Mouse (Mus musculus): ENCODE results near the gene Atp2a2. TPM values are rescaled to one million over a fixed set of nuclear protein-coding genes. Genes with fewer than 3 reads are reported as not detected.

Atp2a2 gene
- polyA plus RNA-seq, 2 experiments = 12.8 to 25.9 TPM

- Histone ChIP-seq H3K9ac (replicated peaks) (no peak overlapping the region), H3K9me3 (ENCODE audit: control insufficient read depth, low read length) (no peaks in the 10 kb centered on the region), H3K4me3 (ENCODE audit: insufficient read depth in 1 of 2, low read depth in 2 of 2, low read length in 2 of 2) (no peak overlapping the region), H3K27me3 (ENCODE audit: control insufficient read depth, insufficient read depth, low read length) (no peaks in the 10 kb centered on the region), H3K36me3 (replicated peaks; ENCODE audit: control insufficient read depth, insufficient read depth, low read depth) (peaks cover 51% of the 10 kb centered on the region), H3K4me2 (ENCODE audit: low read depth) (no peak overlapping the region), H3K27ac (no peak overlapping the region), H3K4me1 (replicated peaks; ENCODE audit: control insufficient read depth in 2 of 2, insufficient read depth in 2 of 2, low read length in 1 of 2) (no peaks in the 10 kb centered on the region)
- DNase-seq (ENCODE audit: low read depth in 3 of 3, low spot score in 3 of 3) = no peak
- 78% methylated on average over 10 of the region's 10 CpGs for WGBS (ENCODE audit: insufficient replicate concordance)
- TF ChIP-seq EP300 (IDR thresholded peaks at IDR 0.05; ENCODE audit: low read depth) (no peak), CTCF (IDR thresholded peaks at IDR 0.05; ENCODE audit: low read depth) (no peak)
- no peak for ATAC-seq (ENCODE audit: insufficient read depth)
Observed at GRCm38 (mm10) chr5:122405537-122405936, 96.5 kb downstream of the Atp2a2 start.

Other genes with a start within 250 kb of the Atp2a2 start
- 1.7 and 2.0 TPM in 2 replicates for gene Tctn1, start 237.8 kb downstream of the Atp2a2 start, polyA plus RNA-seq (2012; rRNA removed)
- gene Tctn1, start 237.8 kb downstream of the Atp2a2 start, polyA plus RNA-seq (2014; fragmentation: Nextera tagmentation; extraction: Ambion mirVana) = 0.50 and 0.58 TPM in 2 replicates
- gene Pptc7, start 217.9 kb downstream of the Atp2a2 start, polyA plus RNA-seq (2012; rRNA removed) = 3.5 and 3.6 TPM in 2 replicates
- gene Pptc7, start 217.9 kb downstream of the Atp2a2 start, polyA plus RNA-seq (2014; fragmentation: Nextera tagmentation; extraction: Ambion mirVana) = 2.7 and 2.9 TPM in 2 replicates
- gene Rad9b, start 148.0 kb downstream of the Atp2a2 start, polyA plus RNA-seq (2012; rRNA removed) = 1.8 and 2.3 TPM in 2 replicates
- gene Rad9b, start 148.0 kb downstream of the Atp2a2 start, polyA plus RNA-seq (2014; fragmentation: Nextera tagmentation; extraction: Ambion mirVana) = 2.5 and 2.7 TPM in 2 replicates
- 35.2 and 48.1 TPM in 2 replicates for gene Vps29, start 147.9 kb downstream of the Atp2a2 start, polyA plus RNA-seq (2012; rRNA removed)
- gene Vps29, start 147.9 kb downstream of the Atp2a2 start, polyA plus RNA-seq (2014; fragmentation: Nextera tagmentation; extraction: Ambion mirVana) = 125 and 130 TPM in 2 replicates
- gene Gpn3, start 130.3 kb downstream of the Atp2a2 start, polyA plus RNA-seq (2012; rRNA removed) = 27.6 and 40.8 TPM in 2 replicates
- gene Gpn3, start 130.3 kb downstream of the Atp2a2 start, polyA plus RNA-seq (2014; fragmentation: Nextera tagmentation; extraction: Ambion mirVana) = 60.5 and 63.9 TPM in 2 replicates
- 14.1 and 18.1 TPM in 2 replicates for gene Fam216a, start 129.9 kb downstream of the Atp2a2 start, polyA plus RNA-seq (2012; rRNA removed)
- 17.1 and 23.0 TPM in 2 replicates for gene Fam216a, start 129.9 kb downstream of the Atp2a2 start, polyA plus RNA-seq (2014; fragmentation: Nextera tagmentation; extraction: Ambion mirVana)
- 146 and 180 TPM in 2 replicates for gene Arpc3, start 110.3 kb downstream of the Atp2a2 start, polyA plus RNA-seq (2012; rRNA removed)
- gene Arpc3, start 110.3 kb downstream of the Atp2a2 start, polyA plus RNA-seq (2014; fragmentation: Nextera tagmentation; extraction: Ambion mirVana) = 36.3 and 38.5 TPM in 2 replicates
- gene Anapc7, start 80.5 kb downstream of the Atp2a2 start, polyA plus RNA-seq (2012; rRNA removed) = 9.5 and 13.2 TPM in 2 replicates
- 9.0 TPM in 2 replicates for gene Anapc7, start 80.5 kb downstream of the Atp2a2 start, polyA plus RNA-seq (2014; fragmentation: Nextera tagmentation; extraction: Ambion mirVana)
- gene Ift81, start 112.3 kb upstream of the Atp2a2 start, polyA plus RNA-seq (2012; rRNA removed) = 0.68 and 0.93 TPM in 2 replicates
- 2.0 and 2.2 TPM in 2 replicates for gene Ift81, start 112.3 kb upstream of the Atp2a2 start, polyA plus RNA-seq (2014; fragmentation: Nextera tagmentation; extraction: Ambion mirVana)
- gene P2rx7, start 141.7 kb upstream of the Atp2a2 start, polyA plus RNA-seq (2012; rRNA removed) = 0.83 and 1.7 TPM in 2 replicates
- 0.83 and 0.99 TPM in 2 replicates for gene P2rx7, start 141.7 kb upstream of the Atp2a2 start, polyA plus RNA-seq (2014; fragmentation: Nextera tagmentation; extraction: Ambion mirVana)
- gene P2rx4, start 205.3 kb upstream of the Atp2a2 start, polyA plus RNA-seq (2012; rRNA removed) = 10.3 and 12.2 TPM in 2 replicates
- gene P2rx4, start 205.3 kb upstream of the Atp2a2 start, polyA plus RNA-seq (2014; fragmentation: Nextera tagmentation; extraction: Ambion mirVana) = 19.9 and 20.7 TPM in 2 replicates